9 mouse cellular contexts compared by ENCODE assay signal in the genomic region with DNA sequence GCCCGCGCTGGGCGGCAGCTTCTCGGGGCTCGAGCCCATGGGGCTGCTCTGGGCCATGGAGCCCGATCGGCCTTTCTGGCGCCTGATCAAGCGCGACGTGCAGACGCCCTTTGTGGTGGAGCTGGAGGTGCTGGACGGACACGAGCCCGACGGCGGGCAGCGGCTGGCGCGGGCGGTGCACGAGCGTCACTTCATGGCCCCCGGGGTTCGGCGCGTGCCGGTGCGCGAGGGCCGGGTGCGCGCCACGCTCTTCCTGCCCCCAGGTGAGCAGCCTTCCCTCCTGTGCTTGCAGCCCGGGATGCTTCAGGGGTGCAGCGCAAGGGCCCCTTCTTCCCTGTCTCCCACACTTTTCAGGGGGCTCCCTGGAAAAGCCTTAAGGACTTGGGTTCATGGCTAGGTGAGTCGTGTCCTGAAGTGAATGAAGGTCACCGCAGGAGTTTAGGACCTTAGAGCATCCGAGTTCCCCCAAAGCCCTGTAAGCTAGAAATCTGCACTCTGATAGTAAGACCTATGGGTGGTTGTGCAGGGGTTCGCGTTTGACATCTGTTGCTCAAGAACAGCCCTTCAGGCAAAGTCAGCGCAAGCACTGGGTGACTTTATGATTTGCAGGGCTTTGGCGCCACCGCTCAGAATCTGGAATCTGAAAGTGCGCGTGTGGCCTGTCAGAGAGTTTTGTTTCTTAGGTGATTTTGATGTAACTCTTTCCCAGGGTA. TPM values are rescaled to one million over a fixed set of nuclear protein-coding genes. Genes with fewer than 3 reads are reported as not detected.
DNase-seq lines count a peak whose midpoint lies in the region; ATAC-seq and TF ChIP-seq lines count a peak whose summit lies in the region.
"Had no signal": no experiment of that assay in that cellular context is flagged by ENCODE, and none has a peak within 500 bp of the region (broad histone marks: within the 10 kb centered on the region; RNA-seq: fewer than 3 reads in every experiment).

No protein-coding gene starts in this region.

- no peak for TF ChIP-seq POLR2A in liver, adult 2 months (IDR thresholded peaks at IDR 0.05; ENCODE audit: extremely low read depth, insufficient read depth, low read length)
- no peak for TF ChIP-seq POLR2A in olfactory bulb, adult 2 months (IDR thresholded peaks at IDR 0.05; ENCODE audit: insufficient read depth, low read depth, low read length)

- H3K9me3 ChIP-seq in embryonic facial prominence, embryonic 11.5 days (replicated peaks; ENCODE audit: control insufficient read depth, low read length) = no peaks in the 10 kb centered on the region
- H3K9me3 ChIP-seq in hindbrain, embryonic 14.5 days (ENCODE audit: control insufficient read depth, low read length) = peaks cover under 1% of the 10 kb centered on the region; the same call in 1 of the 2 replicates

- peak overlapping the region; percentile 50 for H3K9ac ChIP-seq in embryonic facial prominence, embryonic 11.5 days (replicated peaks; ENCODE audit: low read length)
- peak overlapping the region; percentile 60 for H3K9ac ChIP-seq in hindbrain, embryonic 14.5 days
- H3K9ac ChIP-seq in liver, adult 2 months (ENCODE audit: low read depth, low read length) = peak overlapping the region; percentile 62

- peak; percentile 23; the same call in 1 of the 2 replicates for TF ChIP-seq CTCF in liver, adult 2 months (IDR thresholded peaks at IDR 0.05; ENCODE audit: low read depth, low read length)
- TF ChIP-seq CTCF in olfactory bulb, adult 2 months (IDR thresholded peaks at IDR 0.05; ENCODE audit: insufficient read depth, low read depth, low read length) = no peak

- no peaks in the 10 kb centered on the region for H3K36me3 ChIP-seq in embryonic facial prominence, embryonic 11.5 days (replicated peaks; ENCODE audit: control insufficient read depth, insufficient read depth, low read depth, low read length)
- H3K36me3 ChIP-seq in hindbrain, embryonic 14.5 days (replicated peaks; ENCODE audit: control insufficient read depth, insufficient read depth) = no peaks in the 10 kb centered on the region
- no peaks in the 10 kb centered on the region for H3K36me3 ChIP-seq in liver, adult 2 months (ENCODE audit: control insufficient read depth, insufficient read depth, low read length)

- H3K27me3 ChIP-seq in embryonic facial prominence, embryonic 11.5 days (ENCODE audit: control insufficient read depth, insufficient read depth, low read length) = peaks cover 6% of the 10 kb centered on the region; the same call in 1 of the 2 replicates
- peaks cover 13% of the 10 kb centered on the region; the same call in 1 of the 2 replicates for H3K27me3 ChIP-seq in hindbrain, embryonic 14.5 days (ENCODE audit: control insufficient read depth, insufficient read depth, low read length)
- H3K27me3 ChIP-seq in liver, adult 2 months (ENCODE audit: control insufficient read depth, insufficient read depth, low read length) = no peaks in the 10 kb centered on the region

- H3K4me3 ChIP-seq in embryonic facial prominence, embryonic 11.5 days (ENCODE audit: low read depth, low read length) = peak overlapping the region; percentile 38
- peak overlapping the region; percentile 42 for H3K4me3 ChIP-seq in hindbrain, embryonic 14.5 days (replicated peaks; ENCODE audit: low read length)
- H3K4me3 ChIP-seq in liver, adult 2 months (ENCODE audit: insufficient read depth, low read depth, low read length) = peak overlapping the region; percentile 59
- H3K4me3 ChIP-seq in olfactory bulb, adult 2 months (ENCODE audit: insufficient read depth, low read depth, low read length) = peak overlapping the region; percentile 50

- H3K79me2 ChIP-seq in liver, adult 2 months (ENCODE audit: control insufficient read depth, insufficient read depth, low read length) = no peaks in the 10 kb centered on the region

- 3% methylated on average over 40 of the region's 46 CpGs for whole genome bisulfite sequencing in embryonic facial prominence, embryonic 11.5 days
- 2% methylated on average over 34 of the region's 46 CpGs for WGBS in hindbrain, embryonic 14.5 days
- 1% methylated on average over 40 of the region's 46 CpGs for WGBS in liver, adult 2 months
- WGBS in olfactory bulb, adult 2 months = 5% methylated on average over 41 of the region's 46 CpGs

- no peak overlapping the region for H3K27ac ChIP-seq in embryonic facial prominence, embryonic 11.5 days (replicated peaks; ENCODE audit: low read depth, low read length)
- H3K27ac ChIP-seq in hindbrain, embryonic 14.5 days = no peak overlapping the region
- peak overlapping the region; percentile 55; the same call in 1 of the 2 replicates for H3K27ac ChIP-seq in liver, adult 2 months (replicated peaks; ENCODE audit: insufficient read depth, low read depth, low read length)
- H3K27ac ChIP-seq in olfactory bulb, adult 2 months (ENCODE audit: insufficient read depth, low read depth, low read length) = no peak overlapping the region

- intact Hi-C loops in left cerebral cortex, postnatal 4 days (cut with DNase I) = no loop called here
- intact Hi-C loops in gastrocnemius, postnatal 14 days (cut with DNase I; ENCODE audit: low total_unique reads) = no loop called here

- no peak for ATAC-seq in embryonic facial prominence, embryonic 11.5 days (replicated peaks; ENCODE audit: insufficient number of reproducible peaks, low FRiP score, low TSS enrichment, low read depth)
- no peak for ATAC-seq in hindbrain, embryonic 14.5 days (ENCODE audit: low FRiP score)

- H3K4me2 ChIP-seq in embryonic facial prominence, embryonic 11.5 days (ENCODE audit: low read depth, low read length) = peak overlapping the region; percentile 78
- peak overlapping the region; percentile 80 for H3K4me2 ChIP-seq in hindbrain, embryonic 14.5 days (replicated peaks)

- DNase-seq in left cerebral cortex, postnatal 4 days = peak; percentile 13
- DNase-seq in left cerebral cortex, adult 11 months (ENCODE audit: low spot score) = no peak
- peak; percentile 62 for DNase-seq in embryonic facial prominence, embryonic 11.5 days (ENCODE audit: low spot score)
- DNase-seq in hindbrain, embryonic 14.5 days (ENCODE audit: low spot score) = peak; percentile 48
- DNase-seq in liver, adult 2 months (ENCODE audit: extremely low read depth, low read depth, low spot score) = peak; percentile 76
- DNase-seq in urinary bladder, postnatal 4 days (ENCODE audit: low spot score in 2 of 2) = no peak
- no peak for DNase-seq in gastrocnemius, postnatal 14 days

- H3K4me1 ChIP-seq in embryonic facial prominence, embryonic 11.5 days (ENCODE audit: control insufficient read depth, insufficient read depth, low read length) = no peaks in the 10 kb centered on the region
- no peaks in the 10 kb centered on the region; the same call in 1 of the 2 replicates for H3K4me1 ChIP-seq in hindbrain, embryonic 14.5 days (replicated peaks; ENCODE audit: control insufficient read depth, insufficient read depth, low read length)
- peaks cover 9% of the 10 kb centered on the region for H3K4me1 ChIP-seq in liver, adult 2 months (ENCODE audit: control insufficient read depth, insufficient read depth, low read length)
- H3K4me1 ChIP-seq in olfactory bulb, adult 2 months (ENCODE audit: control insufficient read depth, insufficient read depth, low read length) = peaks cover 6% of the 10 kb centered on the region; the same call in 1 of the 2 replicates

RNA-seq across cellular contexts. Expression of a gene that starts 1.9 kb away (rescaled TPM):
- under 1 TPM; 0.28 to 0.99 TPM for total RNA-seq in left cerebral cortex, postnatal 4 days (2021)
- 0.15 and 0.24 TPM in 2 replicates for polyA plus RNA-seq in embryonic facial prominence, embryonic 11.5 days (2014; fragmentation: Nextera tagmentation; extraction: Ambion mirVana)
- 0.78 and 1.9 TPM in 2 replicates for polyA plus RNA-seq in hindbrain, embryonic 14.5 days (2014; fragmentation: Nextera tagmentation; extraction: Ambion mirVana)
- total RNA-seq in liver, adult 2 months (2014; rRNA removed) = 45.4 and 58.2 TPM in 2 replicates
- 33.7 and 59.9 TPM in 2 replicates for polyA plus RNA-seq in liver, adult 2 months (2012; rRNA removed)
- polyA plus RNA-seq in olfactory bulb, adult 2 months (2012; ENCODE audit: insufficient read depth, insufficient read length, low replicate concordance, missing spikeins) = not detected in 2 replicates
- not detected for total RNA-seq in gastrocnemius, postnatal 14 days (2021)

RNA-seq across cellular contexts. Expression of a gene that starts 15.1 kb away (rescaled TPM):
- total RNA-seq in left cerebral cortex, postnatal 4 days (2021) = not detected
- not detected in 2 replicates for polyA plus RNA-seq in embryonic facial prominence, embryonic 11.5 days (2014; fragmentation: Nextera tagmentation; extraction: Ambion mirVana)
- polyA plus RNA-seq in hindbrain, embryonic 14.5 days (2014; fragmentation: Nextera tagmentation; extraction: Ambion mirVana) = not detected in 2 replicates
- total RNA-seq in liver, adult 2 months (2014; rRNA removed) = not detected in 2 replicates
- polyA plus RNA-seq in liver, adult 2 months (2012; rRNA removed) = not detected in 2 replicates
- not detected in 2 replicates for polyA plus RNA-seq in olfactory bulb, adult 2 months (2012; ENCODE audit: insufficient read depth, insufficient read length, low replicate concordance, missing spikeins)
- total RNA-seq in gastrocnemius, postnatal 14 days (2021) = not detected
- total RNA-seq: left cerebral cortex, postnatal 25 days had no signal

RNA-seq across cellular contexts. Expression of a gene that starts 15.3 kb away (rescaled TPM):
- under 1 TPM; 0.44 to 0.52 TPM for total RNA-seq in left cerebral cortex, postnatal 4 days (2021)
- not detected in 2 replicates for polyA plus RNA-seq in embryonic facial prominence, embryonic 11.5 days (2014; fragmentation: Nextera tagmentation; extraction: Ambion mirVana)
- 0.30 and 0.48 TPM in 2 replicates for polyA plus RNA-seq in hindbrain, embryonic 14.5 days (2014; fragmentation: Nextera tagmentation; extraction: Ambion mirVana)
- not detected in 2 replicates for total RNA-seq in liver, adult 2 months (2014; rRNA removed)
- 0.06 TPM in 1 of 2 replicates, not detected in the other for polyA plus RNA-seq in liver, adult 2 months (2012; rRNA removed)
- not detected in 2 replicates for polyA plus RNA-seq in olfactory bulb, adult 2 months (2012; ENCODE audit: insufficient read depth, insufficient read length, low replicate concordance, missing spikeins)
- total RNA-seq in gastrocnemius, postnatal 14 days (2021) = under 1 TPM in 1 of 2 experiments, not detected in 1; 0.14 TPM

RNA-seq across cellular contexts. Expression of a gene that starts 15.7 kb away (rescaled TPM):
- 1 to 10 TPM; 1.8 to 2.0 TPM for total RNA-seq in left cerebral cortex, postnatal 4 days (2021)
- polyA plus RNA-seq in embryonic facial prominence, embryonic 11.5 days (2014; fragmentation: Nextera tagmentation; extraction: Ambion mirVana) = 0.46 and 0.56 TPM in 2 replicates
- polyA plus RNA-seq in hindbrain, embryonic 14.5 days (2014; fragmentation: Nextera tagmentation; extraction: Ambion mirVana) = 0.54 and 0.61 TPM in 2 replicates
- 43.4 and 53.4 TPM in 2 replicates for total RNA-seq in liver, adult 2 months (2014; rRNA removed)
- 44.7 and 71.6 TPM in 2 replicates for polyA plus RNA-seq in liver, adult 2 months (2012; rRNA removed)
- not detected in 2 replicates for polyA plus RNA-seq in olfactory bulb, adult 2 months (2012; ENCODE audit: insufficient read depth, insufficient read length, low replicate concordance, missing spikeins)
- under 1 TPM; 0.16 to 0.27 TPM for total RNA-seq in gastrocnemius, postnatal 14 days (2021)

RNA-seq across cellular contexts. Expression of a gene that starts 44.5 kb away (rescaled TPM):
- total RNA-seq in left cerebral cortex, postnatal 4 days (2021) = 10 to 100 TPM; 51.5 to 51.9 TPM
- polyA plus RNA-seq in embryonic facial prominence, embryonic 11.5 days (2014; fragmentation: Nextera tagmentation; extraction: Ambion mirVana) = 36.0 and 41.3 TPM in 2 replicates
- 100 and 108 TPM in 2 replicates for polyA plus RNA-seq in hindbrain, embryonic 14.5 days (2014; fragmentation: Nextera tagmentation; extraction: Ambion mirVana)
- total RNA-seq in liver, adult 2 months (2014; rRNA removed) = 26.1 and 30.8 TPM in 2 replicates
- polyA plus RNA-seq in liver, adult 2 months (2012; rRNA removed) = 24.5 and 40.9 TPM in 2 replicates
- not detected in 2 replicates for polyA plus RNA-seq in olfactory bulb, adult 2 months (2012; ENCODE audit: insufficient read depth, insufficient read length, low replicate concordance, missing spikeins)
- total RNA-seq in gastrocnemius, postnatal 14 days (2021) = 1 to 10 TPM; 5.7 to 8.0 TPM

Comparison
In these comparisons a context has a peak if more than half of its experiments do, and no peak if none do; other contexts are left out.
1. DNase-seq: peak in left cerebral cortex, postnatal 4 days (single experiment), embryonic facial prominence, embryonic 11.5 days (single experiment), hindbrain, embryonic 14.5 days (single experiment) and liver, adult 2 months (single experiment); none in left cerebral cortex, adult 11 months (single experiment), urinary bladder, postnatal 4 days (0 of 2) and gastrocnemius, postnatal 14 days (single experiment).
2. RNA of a gene that starts 1.9 kb away (polyA plus RNA-seq): 33.7 to 59.9 TPM in liver, adult 2 months; 0.78 to 1.9 TPM in hindbrain, embryonic 14.5 days, 0.15 to 0.24 TPM in embryonic facial prominence, embryonic 11.5 days and not detected in olfactory bulb, adult 2 months; every median in the first group is over 10 times any median in the second.
3. Peak in every context shown above with its lines, with median percentiles within 50 percentile points of each other: H3K4me3 ChIP-seq and H3K9ac ChIP-seq.